Mouse (Mus musculus) left cerebral cortex, postnatal 14 days (tissue): ENCODE results near the gene Wdr76. TPM values are rescaled to one million over a fixed set of nuclear protein-coding genes. Genes with fewer than 3 reads are reported as not detected.
"Not testable (repeated sequence)": the region's sequence is repeated elsewhere in the genome, so short reads cannot be mapped to it uniquely, and the experiment has no call there.

Experiments used
- DNase-seq, 2 experiments: peaks; one replicate each; pipeline ENCODE4 v3.0.0; 2021 to 2022; ENCODE audit warnings: low spot score in 2 of 2, mixed read lengths in 1 of 2
- intact Hi-C: fragments of 180-260 bp; cut with DNase I; formaldehyde crosslinking; loops from one replicate; pipeline ENCODE4 v1.15.1; 2025
- long read RNA-seq, 2 experiments: library from polyadenylated mRNA; stranded (forward); transcript quantifications; one replicate each; pipeline ENCODE4 v2.0.0; 2021
- total RNA-seq, 2 experiments: library from RNA; stranded (reverse); gene quantifications; 2 replicates each; pipeline ENCODE4 v1.2.3; 2021

The Wdr76 gene
- 1 to 10 TPM; 4.1 to 4.7 TPM for total RNA-seq
- long read RNA-seq, experiment 1, partial matches to known transcripts: 0 of 2 reads
- long read RNA-seq, experiment 1, other reads (novel, unspliced or antisense): 2 of 2 reads
- long read RNA-seq, experiment 2, partial matches to known transcripts: 0 of 1 reads
- long read RNA-seq, experiment 2, other reads (novel, unspliced or antisense): 1 of 1 reads

DNA sequence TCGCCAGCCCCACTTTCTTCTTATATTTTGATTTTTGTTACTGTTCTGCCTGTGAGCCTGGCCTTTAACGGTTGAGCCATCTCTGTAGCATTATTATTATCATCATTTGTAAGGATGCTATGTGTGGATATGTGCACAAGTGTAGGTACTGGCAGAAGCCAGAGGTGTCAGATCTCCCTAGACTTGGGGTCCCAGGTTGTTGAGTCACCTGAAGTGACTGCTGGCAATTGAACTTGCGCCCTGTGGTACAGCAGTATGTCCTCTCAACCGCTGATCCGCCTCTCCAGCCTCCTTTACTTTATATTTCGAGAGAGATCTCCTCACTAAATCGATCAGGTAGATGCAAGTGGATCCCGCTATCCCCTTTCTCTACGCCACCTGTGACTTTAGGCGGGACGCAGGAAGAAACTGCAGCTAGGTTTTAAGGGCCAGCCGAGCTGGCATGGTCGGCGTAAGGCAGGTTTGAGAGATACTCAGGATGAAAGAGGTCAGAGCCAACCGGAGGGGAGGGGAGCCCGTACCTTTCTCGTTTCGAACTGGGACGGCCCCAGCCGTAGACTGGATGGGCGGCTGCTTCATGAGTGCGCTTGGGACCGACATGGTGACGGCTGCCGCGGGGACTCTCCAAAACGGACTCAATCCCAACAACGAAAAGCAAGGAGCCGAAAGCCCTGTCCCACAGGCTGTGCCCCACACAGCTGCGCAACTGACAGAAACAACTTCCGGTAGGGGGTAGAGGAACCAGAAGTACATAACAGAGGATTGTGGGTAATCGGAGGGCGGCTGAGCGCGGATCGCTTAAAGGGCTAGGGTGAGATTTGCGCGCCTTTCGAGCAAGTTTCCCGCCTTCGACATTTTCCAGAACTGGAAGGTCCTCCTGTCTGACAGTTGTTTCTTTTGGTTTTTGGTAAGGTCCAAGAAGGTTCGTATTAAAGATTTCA lies at the start of gene Wdr76, which contains the start of gene Mfap1a:
Gene Wdr76 (plus strand): TSS at position 782 of the 941 bp plus-strand sequence.
Gene Mfap1a (minus strand): TSS at position 724 of the 941 bp plus-strand sequence.
- intact Hi-C loops: loop anchor here (5.0 kb wide), 1 partner anchor 34 kb away; the partner anchor contains the start of gene Mfap1b
- DNase-seq: peak; percentile 84 to 85

DNA sequence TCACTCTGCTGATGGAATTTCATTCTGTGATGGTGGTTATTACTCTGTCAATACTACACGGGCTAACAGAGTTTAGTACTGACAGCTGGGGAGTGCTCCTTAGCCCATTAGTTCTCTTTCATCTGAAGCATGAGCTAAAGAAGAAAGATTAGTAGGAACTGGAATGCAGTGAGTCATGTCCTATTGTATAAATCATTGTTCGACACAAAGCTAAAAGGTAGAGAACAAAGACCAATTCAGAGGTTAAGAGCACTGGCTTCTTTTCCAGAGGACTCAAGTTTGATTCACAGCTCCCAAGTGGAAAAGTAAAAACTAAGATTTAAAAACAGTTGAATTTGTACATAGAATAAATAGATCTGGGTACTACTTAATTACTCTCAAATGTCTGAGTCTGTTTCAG lies 46.5 kb upstream of the Wdr76 start:
- no peak for DNase-seq
- intact Hi-C loops: no loop called here

DNA sequence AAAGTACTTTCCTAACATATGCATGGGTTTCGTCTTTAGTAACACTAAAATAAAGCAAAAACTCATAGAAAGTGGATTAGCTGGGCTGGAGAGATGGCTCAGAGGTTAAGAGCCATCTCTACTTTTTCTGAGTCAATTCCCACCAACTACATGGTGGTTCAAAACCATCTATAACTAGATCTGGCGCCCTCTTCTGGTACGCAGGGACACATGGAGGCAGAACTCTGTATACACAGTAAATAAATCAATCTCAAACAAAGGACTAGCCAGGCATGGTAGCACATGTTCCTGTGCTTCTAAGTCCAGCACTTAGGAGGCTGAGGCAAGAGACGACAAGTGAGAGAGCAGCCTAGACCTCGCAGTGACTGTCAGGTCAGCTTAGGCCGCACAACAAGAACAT lies 37.5 kb upstream of the Wdr76 start:
- intact Hi-C loops, DNase-seq: not testable (repeated sequence)

DNA sequence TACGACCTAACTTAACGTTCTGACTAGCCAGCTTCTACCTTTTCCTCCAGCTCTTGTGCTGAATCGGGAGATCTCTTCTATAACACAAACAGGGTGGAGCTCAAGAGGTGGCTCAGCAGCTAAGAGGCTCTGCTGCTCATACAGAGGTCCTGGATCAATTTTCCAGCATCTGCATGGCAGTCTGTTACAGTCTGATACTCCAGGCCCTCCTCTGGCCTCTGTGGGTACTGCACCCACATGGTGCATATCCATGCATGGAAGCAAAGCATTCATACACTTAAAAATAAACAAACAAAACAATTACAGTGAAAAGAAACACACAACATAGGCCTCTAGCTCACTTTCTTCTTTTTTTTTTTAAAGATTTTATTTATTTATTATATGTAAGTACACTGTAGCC lies 33.7 kb upstream of the Wdr76 start:
- not testable (repeated sequence) for DNase-seq
- intact Hi-C loops: loop anchor here (5.0 kb wide), 1 partner anchor 35 kb away; the partner anchor contains the start of genes Mfap1a and Wdr76

DNA sequence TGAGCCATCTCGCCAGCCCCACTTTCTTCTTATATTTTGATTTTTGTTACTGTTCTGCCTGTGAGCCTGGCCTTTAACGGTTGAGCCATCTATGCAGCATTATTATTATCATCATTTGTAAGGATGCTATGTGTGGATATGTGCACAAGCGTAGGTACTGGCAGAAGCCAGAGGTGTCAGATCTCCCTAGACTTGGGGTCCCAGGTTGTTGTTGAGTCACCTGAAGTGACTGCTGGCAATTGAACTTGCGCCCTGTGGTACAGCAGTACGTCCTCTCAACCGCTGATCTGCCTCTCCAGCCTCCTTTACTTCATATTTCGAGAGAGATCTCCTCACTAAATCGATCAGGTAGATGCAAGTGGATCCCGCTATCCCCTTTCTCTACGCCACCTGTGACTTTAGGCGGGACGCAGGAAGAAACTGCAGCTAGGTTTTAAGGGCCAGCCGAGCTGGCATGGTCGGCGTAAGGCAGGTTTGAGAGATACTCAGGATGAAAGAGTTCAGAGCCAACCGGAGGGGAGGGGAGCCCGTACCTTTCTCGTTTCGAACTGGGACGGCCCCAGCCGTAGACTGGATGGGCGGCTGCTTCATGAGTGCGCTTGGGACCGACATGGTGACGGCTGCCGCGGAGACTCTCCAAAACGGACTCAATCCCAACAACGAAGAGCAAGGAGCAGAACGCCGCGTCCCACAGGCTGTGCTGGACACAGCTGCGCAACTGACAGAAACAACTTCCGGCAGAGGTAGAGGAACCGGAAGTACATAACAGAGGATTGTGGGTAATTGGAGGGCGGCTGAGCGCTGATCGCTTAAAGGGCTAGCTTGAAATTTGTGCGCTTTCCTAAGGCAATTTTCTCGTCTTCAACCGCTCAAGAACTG lies 33.0 kb upstream of the Wdr76 start, which contains the start of gene Mfap1b:
Gene Mfap1b (minus strand): TSS at position 767 of the 879 bp plus-strand sequence.
- DNase-seq: peak; percentile 84 to 88
- intact Hi-C loops: loop anchor here (5.0 kb wide), 1 partner anchor 34 kb away; the partner anchor contains the start of genes Mfap1a and Wdr76

DNA sequence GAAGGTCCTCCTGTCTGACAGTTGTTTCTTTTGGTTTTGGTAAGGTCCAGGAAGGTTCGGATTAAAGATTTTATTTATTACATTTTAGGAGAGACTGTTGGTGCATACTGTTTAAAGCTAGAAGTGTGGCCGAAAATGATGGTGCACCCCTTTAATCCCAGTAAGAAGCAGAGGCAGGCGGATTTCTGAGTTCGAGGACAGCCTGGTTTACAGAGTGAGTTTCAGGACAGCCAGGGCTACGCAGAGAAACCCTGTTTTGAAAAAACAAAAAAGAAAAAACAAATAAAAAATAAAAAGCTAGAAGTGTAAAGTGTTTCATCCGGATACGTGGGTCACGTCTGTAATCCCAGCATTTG lies 32.4 kb upstream of the Wdr76 start:
- intact Hi-C loops: loop anchor here (5.0 kb wide), 1 partner anchor 33 kb away; the partner anchor contains the start of genes Mfap1a and Wdr76
- no peak for DNase-seq

DNA sequence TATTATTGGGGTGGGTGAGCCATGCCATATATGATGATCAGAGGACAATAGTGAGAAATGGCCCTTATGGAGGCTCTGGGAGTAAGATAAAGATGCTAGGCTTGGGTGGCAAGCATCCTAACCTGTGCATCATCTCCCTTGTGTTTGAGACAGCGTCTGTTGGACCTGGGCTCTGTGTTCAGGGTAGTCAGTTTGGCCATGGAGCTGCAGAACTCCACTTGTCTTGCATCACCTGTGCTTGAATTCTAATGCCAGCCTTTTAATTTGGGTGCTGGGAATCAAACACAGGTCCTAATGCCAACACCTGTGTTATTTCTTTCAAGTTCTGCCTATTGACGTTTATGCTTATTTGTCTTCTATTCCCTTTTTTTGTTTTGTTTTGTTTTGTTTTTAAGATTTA lies 31.2 kb upstream of the Wdr76 start:
- DNase-seq, intact Hi-C loops: not testable (repeated sequence)

DNA sequence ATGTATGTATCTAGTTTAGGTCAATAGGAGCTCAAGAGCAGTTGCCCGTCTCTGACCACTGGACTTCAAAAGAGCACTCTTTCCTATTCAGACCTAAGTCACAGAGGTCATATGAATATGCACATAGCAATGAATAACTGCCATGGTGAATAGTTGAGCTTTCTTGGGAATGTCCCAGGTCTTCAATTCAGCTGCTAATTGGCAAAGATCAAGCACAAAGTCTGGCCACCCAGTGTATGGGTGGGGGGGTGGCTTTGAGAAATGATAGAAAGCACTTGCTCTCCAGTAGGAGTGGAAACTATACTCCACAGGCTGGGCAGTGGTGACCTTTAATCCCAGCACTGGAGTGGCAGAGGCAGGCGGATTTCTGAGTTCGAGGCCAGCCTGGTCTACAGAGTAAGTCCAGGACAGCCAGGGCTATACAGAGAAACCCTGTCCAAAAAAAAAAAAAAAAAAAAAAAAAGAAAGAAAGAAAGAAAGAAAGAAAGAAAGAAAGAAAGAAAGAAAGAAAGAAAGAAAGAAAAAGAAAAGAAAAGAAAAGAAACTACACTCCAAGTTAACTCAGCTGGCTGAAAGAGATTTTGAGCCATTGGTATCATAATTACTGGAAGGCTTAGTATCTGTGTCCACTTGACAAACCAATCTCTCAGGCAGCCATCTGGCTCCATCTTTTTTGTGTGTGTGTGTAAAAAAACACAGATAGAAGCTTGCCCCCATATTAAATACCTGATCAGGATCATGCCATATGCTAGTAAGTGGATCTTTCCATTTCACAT lies 28.8 kb upstream of the Wdr76 start:
- intact Hi-C loops: no loop called here
- no peak for DNase-seq

DNA sequence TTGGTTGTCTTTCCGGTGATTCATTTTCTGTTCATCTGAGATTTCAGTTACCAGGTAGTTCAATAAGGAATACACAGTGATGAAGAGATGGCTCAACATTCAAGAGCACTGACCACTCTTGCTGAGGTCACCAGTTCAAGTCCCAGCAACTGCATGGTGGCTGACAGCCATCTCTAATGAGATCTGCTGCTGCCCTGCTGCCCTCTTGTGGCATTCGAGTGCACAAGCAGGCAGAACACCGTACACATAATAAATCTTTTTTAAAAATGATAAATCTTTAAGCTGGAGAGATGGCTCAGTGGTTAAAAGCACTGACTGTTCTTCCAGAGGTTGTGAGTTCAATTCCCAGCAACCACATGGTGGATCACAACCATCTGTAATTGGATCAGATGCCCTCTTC lies 26.0 kb upstream of the Wdr76 start:
- intact Hi-C loops: no loop called here
- no peak for DNase-seq

DNA sequence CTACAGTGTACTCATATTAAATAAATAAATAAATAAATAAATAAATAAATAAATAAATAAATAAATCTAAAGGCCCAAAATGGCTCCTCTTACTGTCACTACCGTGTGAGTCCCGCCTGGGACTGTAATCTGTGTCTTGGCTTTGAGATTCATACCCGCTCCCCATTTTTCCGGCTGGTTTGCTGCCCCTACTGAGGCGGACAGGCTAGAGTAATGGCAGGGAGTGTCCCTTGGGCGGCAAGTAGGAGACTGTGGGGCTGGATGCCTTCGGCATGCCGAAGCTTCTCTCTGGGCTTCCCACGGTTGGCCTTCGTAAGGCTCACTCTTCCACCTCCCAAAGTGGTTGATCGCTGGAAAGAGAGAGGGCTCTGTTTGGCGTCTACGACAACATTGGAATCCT lies 25.6 kb upstream of the Wdr76 start:
- intact Hi-C loops: not testable (repeated sequence)

DNA sequence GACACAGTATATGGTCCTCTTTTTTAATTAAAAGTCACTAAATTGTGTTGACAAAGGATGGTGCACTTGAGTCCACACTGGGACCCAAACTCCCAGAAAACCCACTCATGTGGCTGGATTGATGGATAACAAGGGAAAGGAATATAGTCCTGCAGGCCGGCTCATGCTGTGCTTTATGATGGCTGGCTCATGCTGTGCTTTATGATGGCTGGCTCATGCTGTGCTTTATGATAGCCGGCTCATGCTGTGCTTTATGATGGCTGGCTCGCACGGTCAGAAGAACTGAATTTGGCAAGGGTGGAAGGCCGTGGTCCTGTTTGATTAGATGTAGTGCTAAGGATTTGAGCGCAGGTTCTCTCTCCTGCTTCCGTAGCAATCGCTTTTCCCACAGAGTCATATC lies 22.9 kb upstream of the Wdr76 start:
- intact Hi-C loops: no loop called here
- no peak for DNase-seq

More for the DNA sequence above, 25.6 kb upstream of the Wdr76 start:
- DNase-seq: not testable (repeated sequence)

DNA sequence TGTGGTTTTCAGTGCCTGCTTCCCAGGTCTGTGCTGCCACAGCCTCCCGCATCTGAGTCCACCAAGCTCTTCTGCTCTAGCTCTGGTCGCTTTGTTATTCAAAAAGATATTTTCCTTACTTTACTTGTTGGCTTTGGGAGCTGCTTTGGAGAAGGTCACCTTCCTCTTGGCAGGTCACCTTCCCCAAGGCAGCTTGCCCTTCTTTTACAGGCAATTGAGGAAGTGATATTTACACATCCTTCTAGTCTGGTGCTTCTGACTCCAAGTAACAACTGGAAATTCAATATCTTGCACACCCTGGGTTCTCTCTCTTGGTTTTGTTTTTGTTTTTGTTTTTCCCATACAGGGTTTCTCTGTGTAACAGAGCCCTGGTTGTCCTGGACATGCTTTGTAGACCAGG lies 22.1 kb upstream of the Wdr76 start:
- intact Hi-C loops: not testable (repeated sequence)

DNA sequence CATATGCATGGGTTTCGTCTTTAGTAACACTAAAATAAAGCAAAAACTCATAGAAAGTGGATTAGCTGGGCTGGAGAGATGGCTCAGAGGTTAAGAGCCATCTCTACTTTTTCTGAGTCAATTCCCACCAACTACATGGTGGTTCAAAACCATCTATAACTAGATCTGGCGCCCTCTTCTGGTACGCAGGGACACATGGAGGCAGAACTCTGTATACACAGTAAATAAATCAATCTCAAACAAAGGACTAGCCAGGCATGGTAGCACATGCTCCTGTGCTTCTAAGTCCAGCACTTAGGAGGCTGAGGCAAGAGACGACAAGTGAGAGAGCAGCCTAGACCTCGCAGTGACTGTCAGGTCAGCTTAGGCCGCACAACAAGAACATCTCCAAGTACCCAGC lies 5.0 kb upstream of the Wdr76 start:
- DNase-seq, intact Hi-C loops: not testable (repeated sequence)

More for the DNA sequence above, 22.1 kb upstream of the Wdr76 start:
- not testable (repeated sequence) for DNase-seq

DNA sequence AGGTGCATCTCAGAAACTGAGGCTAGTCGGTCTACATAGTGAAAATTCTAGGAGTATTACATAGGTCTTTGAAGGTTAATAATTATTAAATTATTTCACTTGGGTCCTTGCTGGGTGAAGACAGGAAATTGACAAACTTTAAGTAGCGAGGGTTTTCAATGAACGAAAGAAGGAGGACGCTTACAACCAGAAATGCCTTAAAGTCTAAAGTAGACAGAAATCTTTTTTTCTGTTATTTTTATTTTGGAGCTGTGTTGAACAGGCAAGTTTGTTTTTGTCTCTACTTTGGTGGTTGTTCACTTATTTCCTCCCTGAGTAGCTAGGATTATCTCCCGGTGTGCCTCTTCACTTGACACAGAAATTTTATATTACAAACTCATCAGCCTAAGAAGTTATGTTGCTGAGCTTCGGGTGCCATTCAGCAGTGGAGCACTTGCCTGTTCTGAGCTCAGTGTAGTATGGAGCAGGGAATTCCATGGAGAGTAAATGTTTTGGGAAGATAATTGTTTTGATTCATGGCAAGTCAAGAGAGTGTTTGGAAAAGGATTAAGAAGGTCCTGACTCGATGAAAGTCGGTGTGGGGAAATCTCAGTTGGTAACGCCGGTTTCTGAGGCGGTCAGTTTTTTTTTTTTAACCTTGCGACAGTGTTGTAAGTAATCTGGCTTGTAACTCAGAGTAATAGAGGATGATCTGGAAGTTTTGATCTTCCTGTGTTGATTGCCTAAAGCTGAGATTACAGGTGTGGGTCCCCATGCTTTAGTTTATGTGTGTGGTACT lies 839 bp downstream of the Wdr76 start:
- DNase-seq: no peak
- intact Hi-C loops: loop anchor here (5.0 kb wide), 1 partner anchor 35 kb away; the partner anchor contains the start of gene Mfap1b

DNA sequence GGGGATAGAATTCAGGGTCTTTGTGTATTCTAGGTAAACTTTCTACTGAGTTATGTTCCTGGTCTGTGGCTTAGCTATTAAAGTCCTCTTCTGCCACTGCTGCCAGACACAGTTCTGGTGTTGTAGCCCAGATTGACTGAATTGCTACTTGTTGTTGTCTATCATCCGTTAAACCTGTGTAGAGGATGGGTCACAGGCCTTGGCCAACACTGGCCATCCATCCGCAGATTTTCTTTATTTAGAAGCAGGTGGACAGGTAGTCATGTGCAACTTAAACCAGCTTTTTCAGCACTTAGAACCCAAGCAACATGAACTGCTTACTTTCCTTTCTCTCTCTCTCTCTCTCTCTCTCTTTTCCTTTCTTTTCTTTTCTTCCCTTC lies 1.4 kb downstream of the Wdr76 start:
- intact Hi-C loops: loop anchor here (5.0 kb wide), 1 partner anchor 36 kb away; the partner anchor contains the start of gene Mfap1b
- no peak for DNase-seq

DNA sequence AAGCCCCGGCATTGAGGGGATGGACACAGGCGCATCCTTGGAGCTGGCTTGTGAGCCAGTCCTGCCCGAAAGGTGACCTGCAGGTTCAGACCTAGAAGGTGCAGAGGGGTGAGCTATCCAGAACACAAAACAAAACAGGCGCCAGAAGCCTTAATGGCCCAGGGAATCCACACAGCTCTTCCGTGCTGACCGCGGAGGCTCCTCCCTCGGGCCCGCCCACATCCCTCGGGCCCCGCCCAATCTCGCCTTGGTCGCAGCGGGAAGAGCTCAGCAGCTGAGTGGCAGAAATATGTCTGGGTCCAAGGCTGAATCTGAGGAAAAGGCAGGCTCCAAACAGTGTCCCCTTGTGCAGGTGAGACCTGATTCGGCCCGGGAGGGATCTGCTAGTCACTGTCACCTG lies 3.1 kb downstream of the Wdr76 start:
- intact Hi-C loops: loop anchor here (5.0 kb wide), 1 partner anchor 37 kb away; the partner anchor contains the start of gene Mfap1b
- DNase-seq: peak in 1 of 2 experiments; percentile 52

DNA sequence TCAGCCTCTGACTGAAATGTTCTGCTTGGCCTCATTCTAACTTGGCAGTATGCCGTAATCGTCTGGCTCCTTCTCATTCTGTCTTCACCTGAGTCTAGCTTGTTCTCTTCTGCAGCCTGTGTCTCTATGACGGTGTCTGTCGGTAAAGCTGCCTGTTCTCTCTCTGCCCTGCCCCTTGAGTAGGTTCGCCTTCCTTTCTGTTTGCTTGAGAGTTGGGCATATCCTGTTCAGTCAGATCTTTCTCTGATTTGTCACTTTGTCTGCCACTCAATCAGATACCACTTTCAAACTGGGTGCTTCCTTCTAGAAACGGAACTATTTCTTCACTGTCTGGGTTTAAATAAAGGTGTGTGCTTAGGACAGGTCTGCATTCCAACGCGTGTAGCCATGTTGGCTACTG lies 4.9 kb downstream of the Wdr76 start:
- DNase-seq: no peak
- intact Hi-C loops: no loop called here
